Mouse (Mus musculus): Measurements from ENCODE around the gene Bckdha. TPM values are rescaled to one million over a fixed set of nuclear protein-coding genes. Genes with fewer than 3 reads are reported as not detected.

Gene Bckdha
- total RNA-seq, 1 experiment, result 96.0 TPM

DNA sequence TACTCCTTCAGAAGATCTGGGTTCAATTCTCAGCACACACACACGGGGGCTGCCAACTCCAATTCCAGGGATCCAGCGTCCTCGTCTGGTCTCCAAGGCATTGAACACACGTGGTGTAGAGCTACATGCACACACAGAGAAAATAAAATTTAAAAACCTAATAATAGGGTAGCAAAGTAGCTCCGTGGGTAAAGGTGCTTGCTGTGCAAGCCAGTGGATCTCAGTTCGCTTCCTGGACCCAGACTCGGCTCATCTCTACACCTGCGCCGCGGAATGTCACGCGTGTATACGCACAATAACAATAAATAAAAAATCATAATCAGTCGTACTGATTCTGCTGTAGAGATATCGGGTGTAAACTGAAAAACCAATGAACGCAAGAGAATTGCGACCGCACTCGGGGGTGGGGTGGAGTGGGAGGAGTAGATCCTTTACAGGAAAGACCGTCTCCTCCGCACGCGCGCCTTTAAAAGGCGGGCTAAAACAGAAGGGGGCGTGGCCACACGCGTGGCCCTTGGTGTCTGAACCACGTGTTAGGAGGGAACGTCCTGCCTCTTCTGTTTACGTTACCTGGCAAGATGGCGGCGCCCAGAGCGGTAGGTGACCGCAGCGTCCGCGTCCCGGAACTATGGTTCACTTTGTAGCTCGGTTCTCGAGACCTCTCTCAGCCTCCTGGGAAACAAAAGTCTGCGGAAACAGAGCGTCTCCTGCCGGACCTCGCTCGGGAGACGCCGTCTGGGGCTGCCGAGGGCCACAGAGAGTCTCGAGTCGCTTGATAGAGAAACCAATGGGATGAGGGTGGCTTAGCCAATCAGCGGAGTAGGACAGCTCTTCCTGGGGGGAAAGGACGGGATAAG lies 39.7 kb downstream of the Bckdha start, which contains the start of gene Dmac2:
Gene Dmac2, plus strand, starts transcription at position 550 of the 857 bp plus-strand sequence.
- Histone ChIP-seq H3K9ac (ENCODE audit: insufficient read depth, low read depth, low read length, poor library complexity, severe bottlenecking) (peak within 1 kb of the TSS; percentile 91), H3K27ac (ENCODE audit: insufficient read depth, low read depth, low read length, poor library complexity, severe bottlenecking) (peak within 1 kb of the TSS; percentile 71; the same call in 1 of the 2 replicates), H3K36me3 (ENCODE audit: control insufficient read depth, insufficient read depth, low read length, poor library complexity, severe bottlenecking) (peaks cover 13% of the 10 kb centered on the region), H3K9me3 (ENCODE audit: control insufficient read depth, insufficient read depth, low read depth, low read length) (no peaks in the 10 kb centered on the region), H3K4me1 (ENCODE audit: control insufficient read depth in 2 of 2, insufficient read depth in 2 of 2, low read length in 2 of 2, poor library complexity in 1 of 2) (peaks cover 1 to 15% of the 10 kb centered on the region in 2 experiments; a peak in 3 of 4 replicates), H3K4me3 (ENCODE audit: insufficient read depth in 1 of 2, low read depth in 1 of 2, low read length in 2 of 2, poor library complexity in 1 of 2, severe bottlenecking in 1 of 2) (peak within 1 kb of the TSS; percentile 83 to 87)
- TF ChIP-seq HCFC1 (IDR thresholded peaks at IDR 0.05; ENCODE audit: borderline replicate concordance, insufficient read depth, low read length) (peak; percentile 79), MAFK (IDR thresholded peaks at IDR 0.05; ENCODE audit: insufficient read depth, low read depth, low read length) (no peak)
- in situ Hi-C loops (cut with MboI; ENCODE audit: low sequenced_read_pairs in 2 of 2, unreplicated experiment in 2 of 2), result no loop called here
- peak; percentile 95 for DNase-seq (ENCODE audit: low read depth, low spot score)

DNA sequence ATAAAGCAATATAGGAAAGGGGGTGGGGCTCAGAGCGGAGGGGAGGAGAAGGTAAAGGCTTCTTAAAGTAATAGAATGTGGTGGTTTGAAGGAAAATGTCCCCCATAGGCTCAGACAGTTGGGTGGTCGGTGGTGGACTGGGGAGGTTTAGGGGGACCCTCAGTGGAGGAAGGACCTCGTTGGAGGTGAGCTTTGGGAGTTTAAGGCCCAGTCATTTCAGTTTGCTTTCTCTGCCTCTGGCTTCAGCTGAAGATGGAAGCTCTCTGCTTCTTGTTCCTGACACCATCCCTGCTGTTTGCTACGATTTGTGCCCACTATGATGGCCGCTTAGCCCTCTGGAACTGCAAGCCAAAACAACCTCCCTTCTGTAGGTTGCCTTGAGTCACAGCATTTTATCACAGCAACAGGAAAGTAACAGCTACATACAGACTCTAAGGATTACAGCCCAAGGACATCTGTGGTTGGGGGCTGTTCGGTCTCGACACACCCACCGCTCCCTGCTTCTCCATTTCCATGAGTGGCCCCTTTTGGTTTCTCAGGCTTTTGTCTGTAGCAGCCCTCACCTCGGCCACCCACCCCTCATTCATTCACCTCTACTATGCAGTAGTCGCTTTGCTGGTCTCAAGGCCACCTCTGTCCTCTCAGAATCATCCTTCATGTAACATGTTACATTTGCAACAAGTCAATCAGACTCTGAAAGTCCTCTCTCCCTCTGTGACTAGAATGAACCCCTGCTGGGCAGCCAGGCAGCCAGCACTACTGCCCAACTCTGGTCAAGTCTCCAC lies 41.2 kb downstream of the Bckdha start:
- TF ChIP-seq CHD2 (IDR thresholded peaks at IDR 0.05; ENCODE audit: low read depth, low read length) (no peak), ZNF384 (IDR thresholded peaks at IDR 0.05; ENCODE audit: low read depth, low read length) (no peak), ZC3H11A (IDR thresholded peaks at IDR 0.05; ENCODE audit: borderline replicate concordance, low read depth, low read length) (no peak), HCFC1 (IDR thresholded peaks at IDR 0.05; ENCODE audit: borderline replicate concordance, insufficient read depth, low read length) (no peak)
- Histone ChIP-seq H3K4me1 (ENCODE audit: control insufficient read depth in 2 of 2, insufficient read depth in 2 of 2, low read length in 2 of 2, poor library complexity in 1 of 2) (peaks cover 1 to 15% of the 10 kb centered on the region in 2 experiments; a peak in 3 of 4 replicates), H3K9ac (ENCODE audit: insufficient read depth, low read depth, low read length, poor library complexity, severe bottlenecking) (no peak overlapping the region), H3K27ac (ENCODE audit: insufficient read depth, low read depth, low read length, poor library complexity, severe bottlenecking) (no peak overlapping the region), H3K4me3 (ENCODE audit: insufficient read depth in 1 of 2, low read depth in 1 of 2, low read length in 2 of 2, poor library complexity in 1 of 2, severe bottlenecking in 1 of 2) (no peak overlapping the region), H3K9me3 (ENCODE audit: control insufficient read depth, insufficient read depth, low read depth, low read length) (no peaks in the 10 kb centered on the region), H3K36me3 (ENCODE audit: control insufficient read depth, insufficient read depth, low read length, poor library complexity, severe bottlenecking) (peaks cover 10% of the 10 kb centered on the region; the same call in 1 of the 2 replicates)
- DNase-seq (ENCODE audit: low read depth, low spot score), result no peak
- in situ Hi-C loops (cut with MboI; ENCODE audit: low sequenced_read_pairs in 2 of 2, unreplicated experiment in 2 of 2), result no loop called here

DNA sequence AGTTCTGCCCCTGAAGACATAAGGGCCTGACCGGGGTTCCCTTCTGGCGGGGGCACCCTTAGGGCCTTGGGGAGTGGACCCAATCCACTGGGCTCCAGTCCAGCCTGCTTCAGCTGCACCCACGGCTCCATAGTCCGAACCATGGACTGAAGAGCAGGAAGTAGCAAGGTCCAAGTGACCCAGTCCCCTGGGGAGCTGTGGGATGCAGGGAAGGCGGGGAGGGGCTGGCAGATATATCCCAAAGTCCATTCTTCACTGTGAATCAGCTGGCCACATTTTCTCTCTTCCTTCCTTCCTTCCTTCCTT lies 43.1 kb downstream of the Bckdha start, which contains the start of gene Erich4:
Gene Erich4, minus strand, starts transcription at position 187 of the 306 bp plus-strand sequence.
- Histone ChIP-seq H3K4me1 (ENCODE audit: control insufficient read depth in 2 of 2, insufficient read depth in 2 of 2, low read length in 2 of 2, poor library complexity in 1 of 2) (peaks cover 1 to 15% of the 10 kb centered on the region in 2 experiments; a peak in 3 of 4 replicates), H3K36me3 (ENCODE audit: control insufficient read depth, insufficient read depth, low read length, poor library complexity, severe bottlenecking) (no peaks in the 10 kb centered on the region), H3K27ac (ENCODE audit: insufficient read depth, low read depth, low read length, poor library complexity, severe bottlenecking) (no peak within 1 kb of the TSS), H3K4me3 (ENCODE audit: insufficient read depth in 1 of 2, low read depth in 1 of 2, low read length in 2 of 2, poor library complexity in 1 of 2, severe bottlenecking in 1 of 2) (no peak within 1 kb of the TSS), H3K9me3 (ENCODE audit: control insufficient read depth, insufficient read depth, low read depth, low read length) (no peaks in the 10 kb centered on the region), H3K9ac (ENCODE audit: insufficient read depth, low read depth, low read length, poor library complexity, severe bottlenecking) (no peak within 1 kb of the TSS)
- no peak for DNase-seq (ENCODE audit: low read depth, low spot score)
- TF ChIP-seq MAFK (IDR thresholded peaks at IDR 0.05; ENCODE audit: insufficient read depth, low read depth, low read length) (no peak), CHD2 (IDR thresholded peaks at IDR 0.05; ENCODE audit: low read depth, low read length) (no peak), HCFC1 (IDR thresholded peaks at IDR 0.05; ENCODE audit: borderline replicate concordance, insufficient read depth, low read length) (no peak), ZC3H11A (IDR thresholded peaks at IDR 0.05; ENCODE audit: borderline replicate concordance, low read depth, low read length) (no peak), ZNF384 (IDR thresholded peaks at IDR 0.05; ENCODE audit: low read depth, low read length) (no peak)
- in situ Hi-C loops (cut with MboI; ENCODE audit: low sequenced_read_pairs in 2 of 2, unreplicated experiment in 2 of 2), result no loop called here

- no peak for DNase-seq (ENCODE audit: low read depth, low spot score)
- Histone ChIP-seq H3K4me3 (ENCODE audit: insufficient read depth in 1 of 2, low read depth in 1 of 2, low read length in 2 of 2, poor library complexity in 1 of 2, severe bottlenecking in 1 of 2) (no peak overlapping the region), H3K9me3 (ENCODE audit: control insufficient read depth, insufficient read depth, low read depth, low read length) (no peaks in the 10 kb centered on the region), H3K27ac (ENCODE audit: insufficient read depth, low read depth, low read length, poor library complexity, severe bottlenecking) (no peak overlapping the region), H3K36me3 (ENCODE audit: control insufficient read depth, insufficient read depth, low read length, poor library complexity, severe bottlenecking) (no peaks in the 10 kb centered on the region), H3K9ac (ENCODE audit: insufficient read depth, low read depth, low read length, poor library complexity, severe bottlenecking) (no peak overlapping the region), H3K4me1 (ENCODE audit: control insufficient read depth in 2 of 2, insufficient read depth in 2 of 2, low read length in 2 of 2, poor library complexity in 1 of 2) (peaks cover 1 to 13% of the 10 kb centered on the region in 2 experiments; a peak in 3 of 4 replicates)
- TF ChIP-seq ZC3H11A (IDR thresholded peaks at IDR 0.05; ENCODE audit: borderline replicate concordance, low read depth, low read length), result no peak
- TF ChIP-seq CHD2 (IDR thresholded peaks at IDR 0.05; ENCODE audit: low read depth, low read length), result no peak
- TF ChIP-seq HCFC1 (IDR thresholded peaks at IDR 0.05; ENCODE audit: borderline replicate concordance, insufficient read depth, low read length), result no peak
- no peak for TF ChIP-seq MAFK (IDR thresholded peaks at IDR 0.05; ENCODE audit: insufficient read depth, low read depth, low read length)
- no peak for TF ChIP-seq ZNF384 (IDR thresholded peaks at IDR 0.05; ENCODE audit: low read depth, low read length)
- in situ Hi-C loops (cut with MboI; ENCODE audit: low sequenced_read_pairs in 2 of 2, unreplicated experiment in 2 of 2), result no loop called here
Measured at GRCm38 (mm10) chr7:25614831-25615705, 43.7 kb downstream of the Bckdha start.
